20 mouse cellular contexts compared by ENCODE assay signal in genomic region chr8:122844161-122844560, GRCm38 (mm10). TPM values are rescaled to one million over a fixed set of nuclear protein-coding genes. Genes with fewer than 3 reads are reported as not detected.
"Had no signal": no experiment of that assay in that cellular context is flagged by ENCODE, and none has a peak within 500 bp of the region (broad histone marks: within the 10 kb centered on the region; RNA-seq: fewer than 3 reads in every experiment).

No protein-coding gene starts in this region.

- H3K4me1 ChIP-seq: neural tube, embryonic 12.5 days; neural tube, embryonic 15.5 days had no signal

- H3K36me3 ChIP-seq: neural tube, embryonic 12.5 days; neural tube, embryonic 13.5 days; neural tube, embryonic 15.5 days; stomach, embryonic 15.5 days had no signal

- H3K4me3 ChIP-seq: neural tube, embryonic 12.5 days; neural tube, embryonic 13.5 days; neural tube, embryonic 15.5 days; stomach, embryonic 15.5 days had no signal

- H3K27ac ChIP-seq: neural tube, embryonic 12.5 days; neural tube, embryonic 13.5 days; neural tube, embryonic 15.5 days; stomach, embryonic 15.5 days; stomach, postnatal 0 days had no signal

- DNase-seq: retina, postnatal 1 day; right cerebral cortex, adult 18-20 months; right cerebral cortex, postnatal 14 days; right cerebral cortex, postnatal 25 days; right cerebral cortex, postnatal 4 days; spleen, adult 18-20 months; thymus, adult 18-20 months; thymus, adult 2 months; thymus, postnatal 14 days; thymus, postnatal 25 days; thymus, postnatal 36 days; thymus, postnatal 4 days had no signal

- H3K27me3 ChIP-seq: neural tube, embryonic 13.5 days; neural tube, embryonic 15.5 days; stomach, embryonic 15.5 days had no signal

- H3K9ac ChIP-seq: neural tube, embryonic 12.5 days; neural tube, embryonic 13.5 days; neural tube, embryonic 15.5 days; stomach, embryonic 15.5 days had no signal

- H3K9me3 ChIP-seq: neural tube, embryonic 12.5 days; neural tube, embryonic 13.5 days; neural tube, embryonic 15.5 days; stomach, embryonic 15.5 days had no signal

RNA-seq across cellular contexts. Expression of gene Cdh15, which starts 3.6 kb away (rescaled TPM):
- total RNA-seq: neutrophil, adult 5-6 weeks had no signal
- polyA plus RNA-seq: small intestine, adult 2 months; spleen, adult 2 months had no signal
